Mouse (Mus musculus): ENCODE measurements around the gene Map3k20. TPM values are rescaled to one million over a fixed set of nuclear protein-coding genes. Genes with fewer than 3 reads are reported as not detected.

The Map3k20 gene
- polyA plus RNA-seq, 1 experiment, result 6.9 TPM

DNA sequence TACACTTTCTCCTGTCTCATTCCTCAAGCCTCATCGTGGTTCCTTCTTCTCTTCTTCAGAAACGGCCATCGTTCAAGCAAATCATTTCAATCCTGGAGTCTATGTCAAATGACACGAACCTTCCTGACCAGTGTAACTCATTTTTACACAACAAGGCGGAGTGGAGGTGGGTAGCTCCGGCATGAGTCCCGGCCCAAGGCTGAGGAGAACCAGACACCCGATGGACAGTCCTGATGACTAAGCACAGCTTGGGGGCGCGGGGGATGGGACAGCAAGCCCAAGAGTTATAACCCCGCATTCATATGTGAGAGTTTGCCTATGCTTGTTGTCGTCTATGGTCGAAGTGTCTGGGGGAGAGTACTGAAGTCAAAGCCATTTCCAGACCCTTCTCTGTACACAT is 104.0 kb downstream of the Map3k20 start:
- Histone ChIP-seq H3K4me3 (replicated peaks; ENCODE audit: insufficient read depth, low read depth, low read length) (no peak overlapping the region), H3K27me3 (ENCODE audit: control insufficient read depth, insufficient read depth, low read length) (no peaks in the 10 kb centered on the region), H3K4me1 (ENCODE audit: control insufficient read depth, insufficient read depth, low read length) (no peaks in the 10 kb centered on the region; the same call in 1 of the 2 replicates), H3K27ac (ENCODE audit: insufficient read depth, low read length) (no peak overlapping the region)
- WGBS, result 90% methylated on average over 13 of the region's 13 CpGs
- peak in 1 of 2 experiments; percentile 10 for DNase-seq
- TF ChIP-seq POLR2A (IDR thresholded peaks at IDR 0.05; ENCODE audit: borderline replicate concordance, insufficient read depth, low read length) (no peak), CTCF (IDR thresholded peaks at IDR 0.05; ENCODE audit: borderline replicate concordance, insufficient read depth, low read depth, low read length) (no peak)

GRCm38 (mm10) chr2:72389942-72390341 is 104.5 kb downstream of the Map3k20 start:
- peak; percentile 71 to 81 for DNase-seq
- H3K27ac ChIP-seq (ENCODE audit: insufficient read depth, low read length), result no peak overlapping the region
- H3K4me3 ChIP-seq (replicated peaks; ENCODE audit: insufficient read depth, low read depth, low read length), result no peak overlapping the region
- 22% methylated on average over 9 of the region's 9 CpGs for whole genome bisulfite sequencing
- H3K4me1 ChIP-seq (ENCODE audit: control insufficient read depth, insufficient read depth, low read length), result no peaks in the 10 kb centered on the region; the same call in 1 of the 2 replicates
- TF ChIP-seq POLR2A (IDR thresholded peaks at IDR 0.05; ENCODE audit: borderline replicate concordance, insufficient read depth, low read length) (no peak), CTCF (IDR thresholded peaks at IDR 0.05; ENCODE audit: borderline replicate concordance, insufficient read depth, low read depth, low read length) (peak; percentile 97)
- H3K27me3 ChIP-seq (ENCODE audit: control insufficient read depth, insufficient read depth, low read length), result no peaks in the 10 kb centered on the region

DNA sequence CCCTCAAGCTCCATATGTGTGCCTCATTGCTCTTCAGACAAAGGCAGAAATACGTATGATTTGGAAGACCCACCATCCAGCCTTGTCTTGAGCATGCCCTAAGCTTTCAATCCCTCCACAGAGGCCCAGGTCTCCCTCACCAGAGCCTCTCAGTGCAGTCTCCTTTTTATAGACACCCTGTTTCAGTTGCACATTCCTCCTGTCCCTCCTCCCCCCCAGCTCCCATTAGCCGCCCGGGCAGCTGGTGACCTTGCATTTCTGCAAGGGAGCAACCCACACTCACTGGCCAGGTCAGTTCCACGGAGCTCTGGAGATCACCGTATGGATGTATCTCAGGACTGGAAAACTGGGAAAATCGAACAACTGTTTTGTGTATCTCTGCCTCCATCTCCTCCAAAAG is 105.0 kb downstream of the Map3k20 start:
- WGBS, result 85% methylated on average over 6 of the region's 6 CpGs
- no peaks in the 10 kb centered on the region; the same call in 1 of the 2 replicates for H3K4me1 ChIP-seq (ENCODE audit: control insufficient read depth, insufficient read depth, low read length)
- no peak for TF ChIP-seq CTCF (IDR thresholded peaks at IDR 0.05; ENCODE audit: borderline replicate concordance, insufficient read depth, low read depth, low read length)
- no peak for TF ChIP-seq POLR2A (IDR thresholded peaks at IDR 0.05; ENCODE audit: borderline replicate concordance, insufficient read depth, low read length)
- H3K27me3 ChIP-seq (ENCODE audit: control insufficient read depth, insufficient read depth, low read length), result no peaks in the 10 kb centered on the region
- H3K27ac ChIP-seq (ENCODE audit: insufficient read depth, low read length), result no peak overlapping the region
- no peak for DNase-seq
- no peak overlapping the region for H3K4me3 ChIP-seq (replicated peaks; ENCODE audit: insufficient read depth, low read depth, low read length)

DNA sequence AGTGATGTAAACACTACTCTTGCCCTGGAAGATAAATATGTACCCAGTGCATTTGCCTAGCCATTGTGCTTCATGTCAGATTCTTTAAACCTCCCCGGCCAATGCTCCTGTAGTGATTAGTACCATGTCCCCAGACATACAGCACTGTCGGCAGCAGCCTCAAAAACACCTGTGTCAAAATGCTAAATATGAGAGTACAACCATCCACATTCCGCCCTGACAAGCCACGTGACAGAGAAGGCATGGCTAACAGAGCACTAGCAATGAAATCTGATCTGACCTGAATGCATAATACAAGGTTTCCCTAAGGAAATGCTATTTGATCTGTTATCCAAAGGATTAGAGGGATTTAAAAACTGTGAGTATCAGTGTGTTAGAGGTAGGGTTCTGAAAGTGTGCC is 105.6 kb downstream of the Map3k20 start:
- WGBS, result 87% methylated on average over 4 of the region's 4 CpGs
- H3K4me3 ChIP-seq (replicated peaks; ENCODE audit: insufficient read depth, low read depth, low read length), result no peak overlapping the region
- DNase-seq, result no peak
- H3K27me3 ChIP-seq (ENCODE audit: control insufficient read depth, insufficient read depth, low read length), result no peaks in the 10 kb centered on the region
- H3K4me1 ChIP-seq (ENCODE audit: control insufficient read depth, insufficient read depth, low read length), result no peaks in the 10 kb centered on the region; the same call in 1 of the 2 replicates
- no peak overlapping the region for H3K27ac ChIP-seq (ENCODE audit: insufficient read depth, low read length)
- TF ChIP-seq CTCF (IDR thresholded peaks at IDR 0.05; ENCODE audit: borderline replicate concordance, insufficient read depth, low read depth, low read length), result no peak
- TF ChIP-seq POLR2A (IDR thresholded peaks at IDR 0.05; ENCODE audit: borderline replicate concordance, insufficient read depth, low read length), result no peak

GRCm38 (mm10) chr2:72391721-72392120 is 106.3 kb downstream of the Map3k20 start:
- no peak for DNase-seq
- TF ChIP-seq CTCF (IDR thresholded peaks at IDR 0.05; ENCODE audit: borderline replicate concordance, insufficient read depth, low read depth, low read length) (no peak), POLR2A (IDR thresholded peaks at IDR 0.05; ENCODE audit: borderline replicate concordance, insufficient read depth, low read length) (no peak)
- 87% methylated on average over 2 of the region's 2 CpGs for WGBS
- no peak overlapping the region for H3K4me3 ChIP-seq (replicated peaks; ENCODE audit: insufficient read depth, low read depth, low read length)
- no peaks in the 10 kb centered on the region for H3K27me3 ChIP-seq (ENCODE audit: control insufficient read depth, insufficient read depth, low read length)
- no peaks in the 10 kb centered on the region; the same call in 1 of the 2 replicates for H3K4me1 ChIP-seq (ENCODE audit: control insufficient read depth, insufficient read depth, low read length)
- H3K27ac ChIP-seq (ENCODE audit: insufficient read depth, low read length), result no peak overlapping the region

DNA sequence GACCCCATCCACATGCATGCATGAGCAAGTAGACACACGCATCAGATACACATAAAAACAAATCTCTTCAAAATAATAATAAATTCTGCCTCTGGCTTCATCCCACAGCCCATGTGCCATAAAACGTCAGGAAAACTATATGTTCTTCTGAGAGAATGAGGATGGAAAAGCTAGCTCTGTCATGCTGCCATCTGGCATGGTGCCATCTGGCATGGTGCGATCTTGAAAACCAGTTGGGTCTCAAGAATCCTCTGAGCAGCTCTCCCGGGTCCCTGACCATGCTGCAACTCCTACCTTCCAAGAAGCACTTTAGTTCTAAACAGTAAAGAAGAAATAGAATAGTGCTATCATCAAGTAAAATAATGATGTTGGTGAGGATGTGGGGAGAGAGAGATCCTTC is 106.9 kb downstream of the Map3k20 start:
- WGBS, result 24% methylated on average over 4 of the region's 4 CpGs
- Histone ChIP-seq H3K27me3 (ENCODE audit: control insufficient read depth, insufficient read depth, low read length) (no peaks in the 10 kb centered on the region), H3K27ac (ENCODE audit: insufficient read depth, low read length) (no peak overlapping the region), H3K4me3 (replicated peaks; ENCODE audit: insufficient read depth, low read depth, low read length) (no peak overlapping the region), H3K4me1 (ENCODE audit: control insufficient read depth, insufficient read depth, low read length) (no peaks in the 10 kb centered on the region; the same call in 1 of the 2 replicates)
- DNase-seq, result peak in 1 of 2 experiments; percentile 13
- TF ChIP-seq POLR2A (IDR thresholded peaks at IDR 0.05; ENCODE audit: borderline replicate concordance, insufficient read depth, low read length) (no peak), CTCF (IDR thresholded peaks at IDR 0.05; ENCODE audit: borderline replicate concordance, insufficient read depth, low read depth, low read length) (no peak)

- 64% methylated on average over 6 of the region's 6 CpGs for WGBS
These were observed 111.5 kb downstream of the Map3k20 start for GRCm38 (mm10) chr2:72396934-72397333.

GRCm38 (mm10) chr2:72398227-72398626 is 112.8 kb downstream of the Map3k20 start:
- Histone ChIP-seq H3K27ac (ENCODE audit: insufficient read depth, low read length) (no peak overlapping the region), H3K27me3 (ENCODE audit: control insufficient read depth, insufficient read depth, low read length) (no peaks in the 10 kb centered on the region), H3K4me3 (replicated peaks; ENCODE audit: insufficient read depth, low read depth, low read length) (no peak overlapping the region), H3K4me1 (ENCODE audit: control insufficient read depth, insufficient read depth, low read length) (no peaks in the 10 kb centered on the region)
- 39% methylated on average over 13 of the region's 13 CpGs for WGBS
- peak in 1 of 2 experiments; percentile 14 for DNase-seq
- TF ChIP-seq POLR2A (IDR thresholded peaks at IDR 0.05; ENCODE audit: borderline replicate concordance, insufficient read depth, low read length), result no peak
- peak; percentile 41; the same call in 1 of the 2 replicates for TF ChIP-seq CTCF (IDR thresholded peaks at IDR 0.05; ENCODE audit: borderline replicate concordance, insufficient read depth, low read depth, low read length)

More at GRCm38 (mm10) chr2:72396934-72397333, 111.5 kb downstream of the Map3k20 start:
- Histone ChIP-seq H3K27ac (ENCODE audit: insufficient read depth, low read length) (no peak overlapping the region), H3K4me1 (ENCODE audit: control insufficient read depth, insufficient read depth, low read length) (no peaks in the 10 kb centered on the region; the same call in 1 of the 2 replicates), H3K27me3 (ENCODE audit: control insufficient read depth, insufficient read depth, low read length) (no peaks in the 10 kb centered on the region), H3K4me3 (replicated peaks; ENCODE audit: insufficient read depth, low read depth, low read length) (no peak overlapping the region)
- TF ChIP-seq POLR2A (IDR thresholded peaks at IDR 0.05; ENCODE audit: borderline replicate concordance, insufficient read depth, low read length) (no peak), CTCF (IDR thresholded peaks at IDR 0.05; ENCODE audit: borderline replicate concordance, insufficient read depth, low read depth, low read length) (no peak)
- DNase-seq, result no peak

Measured in cerebellum, adult 2 months (tissue).